Mouse (Mus musculus) inflammation-experienced regulatory T-cells (primary cell): Measurements from ENCODE around the gene AI593442. TPM values are rescaled to one million over a fixed set of nuclear protein-coding genes. Genes with fewer than 3 reads are reported as not detected.

Experiments used
- polyA plus RNA-seq, 2 experiments: library from polyadenylated mRNA; unstranded; fragments of 100-300 nt; shearing (Covaris generic); gene quantifications; one replicate each; pipeline ENCODE4 v1.2.1; 2017

AI593442 gene
- polyA plus RNA-seq, result 1 to 10 TPM in 1 of 2 experiments, under 1 TPM in 1; 0.12 to 1.7 TPM

GRCm38 (mm10) chr9:52679362-52679947 lies at the start of gene AI593442:
Gene AI593442, minus strand, starts transcription at chr9:52679780.

